Mouse (Mus musculus) hindbrain, embryonic 11.5 days (tissue): Measurements from ENCODE around the gene Susd4. TPM values are rescaled to one million over a fixed set of nuclear protein-coding genes. Genes with fewer than 3 reads are reported as not detected.

Experiments
- ATAC-seq: fragments of 200-750 bp; cut with Nextera tagmentation; 2 replicates; pipeline ENCODE4 v1.8.0; 2017; ENCODE audit warnings: mild to moderate bottlenecking, moderate TSS enrichment, moderate library complexity; ENCODE audit not compliant: low FRiP score
- DNase-seq: peaks from one replicate; pipeline ENCODE4 v3.0.0-alpha.2; 2015; ENCODE audit warnings: low spot score
- H3K27ac ChIP-seq: fragments of 300-500 bp; sonication (generic); 2 replicates; pipeline ENCODE4 v1.5.1; 2014; ENCODE audit warnings: mild to moderate bottlenecking, low read depth, low read length
- H3K27me3 ChIP-seq: fragments of 300-500 bp; sonication (generic); 2 replicates; pipeline ENCODE4 v1.6.1; 2014; ENCODE audit warnings: mild to moderate bottlenecking, low read length, moderate library complexity, mixed read lengths; ENCODE audit not compliant: control insufficient read depth, insufficient read depth
- H3K36me3 ChIP-seq: fragments of 300-500 bp; sonication (generic); 2 replicates; pipeline ENCODE4 v1.6.1; 2014; ENCODE audit warnings: mild to moderate bottlenecking, low read length, moderate library complexity, mixed read lengths; ENCODE audit not compliant: control insufficient read depth, insufficient read depth
- H3K4me1 ChIP-seq: fragments of 300-500 bp; sonication (generic); replicated peaks from 2 replicates; pipeline ENCODE4 v1.6.1; 2014; ENCODE audit warnings: low read length, mixed read lengths; ENCODE audit not compliant: control insufficient read depth, insufficient read depth
- H3K4me2 ChIP-seq: fragments of 300-500 bp; sonication (generic); replicated peaks from 2 replicates; pipeline ENCODE4 v1.6.1; 2014; ENCODE audit warnings: mild to moderate bottlenecking, low read depth, low read length
- H3K4me3 ChIP-seq: fragments of 300-500 bp; sonication (generic); 2 replicates; pipeline ENCODE4 v1.5.1; 2014; ENCODE audit warnings: low read depth, low read length
- H3K9ac ChIP-seq: fragments of 300-500 bp; sonication (generic); 2 replicates; pipeline ENCODE4 v1.6.1; 2014; ENCODE audit warnings: low read depth, low read length
- H3K9me3 ChIP-seq: fragments of 300-500 bp; sonication (generic); 2 replicates; pipeline ENCODE4 v1.6.1; 2016; ENCODE audit warnings: low read length; ENCODE audit not compliant: control insufficient read depth
- WGBS: fragments of 180-500 bp; shearing (Covaris S2); extraction: QIAGEN DNeasy Blood & Tissue Kit; methylation state at CpG from one replicate; pipeline ENCODE4 v1.1.7; 2014; 5-methylcytosine and 5-hydroxymethylcytosine counted together
- polyA plus RNA-seq: library from polyadenylated mRNA; unstranded; fragments of >200 nt; fragmentation: Nextera tagmentation; extraction: Ambion mirVana; gene quantifications from 2 replicates; pipeline ENCODE4 v1.2.1, GENCODE M21; 2014

The Susd4 gene
- polyA plus RNA-seq, 1 experiment from 2014 or later: 27.2 TPM

- Histone ChIP-seq H3K9me3 (no peaks in the 10 kb centered on the region), H3K4me3 (no peak overlapping the region), H3K9ac (no peak overlapping the region), H3K36me3 (no peaks in the 10 kb centered on the region), H3K27ac (no peak overlapping the region), H3K27me3 (no peaks in the 10 kb centered on the region), H3K4me1 (no peaks in the 10 kb centered on the region), H3K4me2 (no peak overlapping the region)
- no peak for DNase-seq
- whole genome bisulfite sequencing: 95% methylated on average over 6 of the region's 6 CpGs
- ATAC-seq: no peak
Measured at GRCm38 (mm10) chr1:182779024-182779520, 15.4 kb downstream of the Susd4 start.

GRCm38 (mm10) chr1:182783774-182784173 is 20.1 kb downstream of the Susd4 start:
- WGBS: 91% methylated on average over 7 of the region's 7 CpGs
- no peak for ATAC-seq

GRCm38 (mm10) chr1:182784784-182785183 is 21.1 kb downstream of the Susd4 start:
- ATAC-seq: no peak
- Histone ChIP-seq H3K4me3 (no peak overlapping the region), H3K36me3 (no peaks in the 10 kb centered on the region), H3K4me1 (no peaks in the 10 kb centered on the region), H3K4me2 (no peak overlapping the region), H3K9me3 (no peaks in the 10 kb centered on the region), H3K9ac (no peak overlapping the region), H3K27ac (no peak overlapping the region), H3K27me3 (no peaks in the 10 kb centered on the region)
- 87% methylated on average over 3 of the region's 3 CpGs for WGBS
- no peak for DNase-seq

More at GRCm38 (mm10) chr1:182783774-182784173, 20.1 kb downstream of the Susd4 start:
- Histone ChIP-seq H3K4me2 (no peak overlapping the region), H3K9me3 (no peaks in the 10 kb centered on the region), H3K27ac (no peak overlapping the region), H3K27me3 (no peaks in the 10 kb centered on the region), H3K4me1 (no peaks in the 10 kb centered on the region), H3K36me3 (no peaks in the 10 kb centered on the region), H3K4me3 (no peak overlapping the region), H3K9ac (no peak overlapping the region)
- no peak for DNase-seq

- WGBS: 94% methylated on average over 5 of the region's 5 CpGs
- no peak overlapping the region for H3K4me3 ChIP-seq
- DNase-seq (no peak), ATAC-seq (no peak)
- no peaks in the 10 kb centered on the region for H3K9me3 ChIP-seq
- H3K4me2 ChIP-seq: no peak overlapping the region
- H3K36me3 ChIP-seq: no peaks in the 10 kb centered on the region
- no peaks in the 10 kb centered on the region for H3K4me1 ChIP-seq
- no peaks in the 10 kb centered on the region for H3K27me3 ChIP-seq
- H3K9ac ChIP-seq: no peak overlapping the region
- H3K27ac ChIP-seq: no peak overlapping the region
Measured at GRCm38 (mm10) chr1:182785504-182785903, 21.8 kb downstream of the Susd4 start.

- DNase-seq (no peak), ATAC-seq (no peak)
- H3K4me3 ChIP-seq: no peak overlapping the region
Measured at GRCm38 (mm10) chr1:182787030-182787429, 23.4 kb downstream of the Susd4 start.

GRCm38 (mm10) chr1:182788896-182789295 is 25.2 kb downstream of the Susd4 start:
- H3K4me1 ChIP-seq: no peaks in the 10 kb centered on the region
- H3K9ac ChIP-seq: no peak overlapping the region
- no peaks in the 10 kb centered on the region for H3K27me3 ChIP-seq
- DNase-seq (no peak), ATAC-seq (no peak)
- no peak overlapping the region for H3K4me3 ChIP-seq
- no peaks in the 10 kb centered on the region for H3K36me3 ChIP-seq
- H3K9me3 ChIP-seq: no peaks in the 10 kb centered on the region
- WGBS: 68% methylated on average over 6 of the region's 6 CpGs
- no peak overlapping the region for H3K4me2 ChIP-seq
- H3K27ac ChIP-seq: no peak overlapping the region

More at GRCm38 (mm10) chr1:182787030-182787429, 23.4 kb downstream of the Susd4 start:
- no peak overlapping the region for H3K27ac ChIP-seq
- no peak overlapping the region for H3K9ac ChIP-seq
- no peaks in the 10 kb centered on the region for H3K27me3 ChIP-seq
- no peaks in the 10 kb centered on the region for H3K9me3 ChIP-seq
- no peaks in the 10 kb centered on the region for H3K36me3 ChIP-seq
- H3K4me1 ChIP-seq: no peaks in the 10 kb centered on the region
- H3K4me2 ChIP-seq: no peak overlapping the region
- 44% methylated on average over 7 of the region's 7 CpGs for WGBS

- peak; percentile 82 for DNase-seq
- no peaks in the 10 kb centered on the region for H3K27me3 ChIP-seq
- H3K9me3 ChIP-seq: no peaks in the 10 kb centered on the region
- H3K9ac ChIP-seq: no peak overlapping the region; the same call in 1 of the 2 replicates
- no peaks in the 10 kb centered on the region for H3K4me1 ChIP-seq
- ATAC-seq: no peak
- no peak overlapping the region for H3K4me3 ChIP-seq
- whole genome bisulfite sequencing: 22% methylated on average over 16 of the region's 16 CpGs
- peak overlapping the region; percentile 14; the same call in 1 of the 2 replicates for H3K4me2 ChIP-seq
- H3K27ac ChIP-seq: no peak overlapping the region
- H3K36me3 ChIP-seq: no peaks in the 10 kb centered on the region
Measured at GRCm38 (mm10) chr1:182792521-182793071, 28.9 kb downstream of the Susd4 start.

- H3K4me2 ChIP-seq: no peak overlapping the region
- no peaks in the 10 kb centered on the region for H3K9me3 ChIP-seq
- H3K9ac ChIP-seq: no peak overlapping the region
- H3K4me1 ChIP-seq: no peaks in the 10 kb centered on the region
- DNase-seq: no peak
- H3K27ac ChIP-seq: no peak overlapping the region
- H3K36me3 ChIP-seq: no peaks in the 10 kb centered on the region
- H3K27me3 ChIP-seq: no peaks in the 10 kb centered on the region
- ATAC-seq: no peak
- H3K4me3 ChIP-seq: no peak overlapping the region
- WGBS: 90% methylated on average over 10 of the region's 10 CpGs
Measured at GRCm38 (mm10) chr1:182794221-182794620, 30.6 kb downstream of the Susd4 start.

GRCm38 (mm10) chr1:182794628-182795027 is 31.0 kb downstream of the Susd4 start:
- WGBS: 90% methylated on average over 9 of the region's 9 CpGs
- no peak overlapping the region for H3K4me3 ChIP-seq
- ATAC-seq (no peak), DNase-seq (no peak)
- H3K9ac ChIP-seq: no peak overlapping the region
- no peak overlapping the region for H3K4me2 ChIP-seq
- H3K36me3 ChIP-seq: no peaks in the 10 kb centered on the region
- no peak overlapping the region for H3K27ac ChIP-seq
- no peaks in the 10 kb centered on the region for H3K9me3 ChIP-seq
- H3K27me3 ChIP-seq: no peaks in the 10 kb centered on the region
- H3K4me1 ChIP-seq: no peaks in the 10 kb centered on the region
